Mouse (Mus musculus) embryo, embryonic 11.5 days (tissue): ENCODE measurements at regions not wholly inside any gene's neighbourhood (a gene's known extent, or its start where the extent isn't known, plus 50 kb on each side); places are given as distances from the start of the nearest gene placed in this dataset.

ENCODE experiments used
- DNase-seq: peaks from one replicate; pipeline ENCODE4 v3.0.0-alpha.2; 2012; ENCODE audit warnings: low read depth, low spot score

DNA sequence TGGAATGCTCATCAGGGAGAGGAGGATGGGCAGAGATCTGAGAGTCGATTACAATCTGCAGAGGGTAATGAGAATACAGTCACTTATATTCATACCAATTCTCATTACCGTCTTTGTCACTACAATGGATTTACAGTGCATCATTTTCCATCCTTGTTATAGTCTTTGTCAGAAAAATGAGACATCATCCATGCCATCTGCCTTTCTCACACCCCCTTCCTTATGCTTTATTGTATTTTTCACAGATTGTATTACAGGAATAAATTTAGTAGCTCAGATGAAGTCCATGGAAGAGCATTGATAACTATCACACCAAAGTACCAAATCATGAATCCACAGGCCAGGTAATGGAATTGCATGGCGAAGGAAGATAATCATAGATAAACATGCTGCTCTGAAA is 779.5 kb downstream of the Cenpc1 start:
- no peak for DNase-seq

DNA sequence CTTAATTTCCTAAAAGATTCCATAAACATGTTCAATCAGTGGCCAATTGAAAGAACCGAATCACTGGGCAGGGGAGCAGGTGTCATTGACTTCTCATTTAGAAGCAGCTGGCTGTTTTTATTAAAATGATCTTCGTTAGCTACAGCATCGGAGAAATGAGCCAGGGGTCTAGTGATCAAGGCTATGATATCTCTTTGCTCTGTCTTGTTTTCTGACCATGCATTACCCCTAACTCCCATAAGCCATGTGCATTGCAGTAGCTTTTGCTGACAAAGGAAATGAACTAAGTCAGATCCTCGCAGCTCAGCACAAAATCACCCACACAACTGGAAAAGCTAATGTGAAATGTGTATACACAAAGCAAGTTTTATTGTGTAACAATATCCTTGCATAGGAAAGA is 816.9 kb downstream of the Cenpc1 start:
- DNase-seq: no peak

DNA sequence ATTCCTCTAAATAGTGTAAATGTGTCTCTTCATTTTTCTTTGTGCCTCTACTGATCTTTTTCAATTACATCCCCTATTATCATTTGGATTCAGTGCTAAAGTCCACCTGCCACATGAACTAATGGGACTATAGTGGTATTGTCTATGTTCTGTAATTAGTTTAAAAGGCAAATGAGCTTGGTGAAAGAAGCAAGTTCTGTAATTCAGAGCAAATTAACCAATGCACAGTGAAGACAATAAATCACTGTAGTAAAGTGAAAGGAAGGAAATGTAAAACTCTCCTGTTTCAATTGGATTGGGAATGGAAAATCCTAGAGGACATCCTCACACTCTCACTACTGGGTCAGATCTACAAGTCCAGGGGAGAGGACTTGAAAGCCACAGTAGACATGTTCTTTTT is 823.2 kb upstream of the Epha5 start:
- no peak for DNase-seq

DNA sequence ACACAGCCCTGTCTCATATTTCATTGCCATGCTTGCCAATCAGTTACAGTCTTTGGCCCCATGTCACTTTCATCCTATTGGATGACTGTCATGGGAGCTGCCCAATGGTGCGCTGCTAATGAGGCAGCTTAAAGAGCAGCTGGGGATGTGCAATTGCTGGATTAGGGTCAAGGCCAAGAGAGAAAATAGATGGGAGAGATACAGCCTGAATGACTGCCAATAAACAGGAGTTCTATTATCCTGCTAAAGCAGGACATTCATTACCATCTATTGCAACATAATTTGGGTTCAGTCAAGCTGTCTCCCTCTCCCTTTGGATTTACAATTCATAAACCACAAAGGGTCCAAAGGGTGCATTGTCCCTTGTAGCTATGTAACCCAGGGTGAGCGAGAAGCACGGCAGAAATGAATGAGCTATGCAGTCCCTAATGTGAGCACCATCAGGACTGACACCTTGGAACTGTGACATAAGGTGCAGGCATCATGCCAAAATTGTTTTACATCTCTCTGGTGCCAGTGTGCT is 822.4 kb upstream of the Epha5 start:
- peak; percentile 19 for DNase-seq
